Mouse (Mus musculus) gastrocnemius, postnatal 4 days (tissue): ENCODE measurements around the gene Cryz. TPM values are rescaled to one million over a fixed set of nuclear protein-coding genes. Genes with fewer than 3 reads are reported as not detected.

Experiments used
- DNase-seq, 2 experiments: peaks; one replicate each; pipeline ENCODE4 v3.0.0; 2021 to 2022; ENCODE audit warnings: low spot score in 2 of 2, mixed read lengths in 2 of 2
- total RNA-seq, 2 experiments: library from RNA; stranded (reverse); gene quantifications; 2 replicates each; pipeline ENCODE4 v1.2.3; 2021

Cryz gene
- total RNA-seq, 2 experiments from 2014 or later, result 12.9 to 13.0 TPM

DNA sequence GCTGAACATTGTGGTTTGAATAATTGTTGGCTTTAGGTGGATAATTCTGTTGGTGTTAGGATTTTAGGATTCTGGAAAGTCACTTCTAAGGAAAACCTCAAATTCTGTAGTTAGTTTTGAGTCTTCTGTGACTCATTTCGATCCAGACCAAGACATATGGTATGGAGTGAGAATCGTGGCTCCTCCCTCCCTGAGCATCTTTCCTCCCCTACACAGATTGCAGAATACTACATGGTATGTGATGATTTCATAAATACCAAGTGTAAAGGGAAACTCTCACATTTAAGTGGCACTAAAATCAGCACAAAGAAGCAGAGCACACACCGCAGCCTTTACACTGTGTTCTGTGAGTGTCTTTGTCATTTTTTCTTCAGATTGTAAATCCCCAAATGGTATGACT lies 72.0 kb downstream of the Cryz start:
- DNase-seq, result no peak

DNA sequence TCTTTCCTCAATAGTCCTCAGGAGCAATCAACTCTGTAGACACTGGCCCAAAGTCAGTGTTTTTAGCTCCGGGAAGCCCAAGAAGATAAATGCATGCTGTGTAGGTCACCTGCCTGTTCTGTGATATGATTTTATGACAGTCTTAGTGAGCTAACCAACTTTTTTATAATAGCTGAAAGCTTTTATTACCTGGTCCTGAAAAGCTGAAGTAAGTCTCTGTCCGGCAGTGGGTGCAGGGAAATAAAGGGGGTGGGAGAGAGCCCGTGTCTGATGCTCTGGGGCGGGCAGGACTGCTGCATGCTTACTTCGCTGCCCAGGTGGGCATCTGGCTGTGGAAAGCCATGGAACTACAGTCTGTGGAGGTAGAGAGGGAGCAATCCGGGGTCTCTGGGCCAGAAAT lies 74.1 kb downstream of the Cryz start:
- DNase-seq, result no peak

GRCm38 (mm10) chr3:154671013-154671412 lies 74.5 kb downstream of the Cryz start:
- DNase-seq, result no peak

Other genes with a start within 250 kb of the Cryz start
- 1 to 10 TPM; 5.2 to 5.7 TPM for gene Tyw3, start 393 bp downstream of the Cryz start, total RNA-seq
- gene Erich3, start 67.1 kb downstream of the Cryz start, total RNA-seq, result under 1 TPM; 0.05 to 0.37 TPM